Mouse (Mus musculus): ENCODE measurements at regions not wholly inside any gene's neighbourhood (a gene's known extent, or its start where the extent isn't known, plus 50 kb on each side); places are given as distances from the start of the nearest gene placed in this dataset.

- DNase-seq (ENCODE audit: low read depth), result no peak
Observed at GRCm38 (mm10) chr4:54162308-54162707, 336.5 kb downstream of the Tmem38b start.

GRCm38 (mm10) chr4:54170202-54170931 is 344.5 kb downstream of the Tmem38b start:
- no peak for DNase-seq (ENCODE audit: low read depth)

- DNase-seq (ENCODE audit: low read depth), result no peak
Observed at GRCm38 (mm10) chr4:54184213-54184612, 358.4 kb downstream of the Tmem38b start.

- DNase-seq (ENCODE audit: low read depth), result no peak
Observed at GRCm38 (mm10) chr4:54195734-54196133, 369.9 kb downstream of the Tmem38b start.

GRCm38 (mm10) chr4:54202440-54202839 is 376.6 kb downstream of the Tmem38b start:
- no peak for DNase-seq (ENCODE audit: low read depth)

DNA sequence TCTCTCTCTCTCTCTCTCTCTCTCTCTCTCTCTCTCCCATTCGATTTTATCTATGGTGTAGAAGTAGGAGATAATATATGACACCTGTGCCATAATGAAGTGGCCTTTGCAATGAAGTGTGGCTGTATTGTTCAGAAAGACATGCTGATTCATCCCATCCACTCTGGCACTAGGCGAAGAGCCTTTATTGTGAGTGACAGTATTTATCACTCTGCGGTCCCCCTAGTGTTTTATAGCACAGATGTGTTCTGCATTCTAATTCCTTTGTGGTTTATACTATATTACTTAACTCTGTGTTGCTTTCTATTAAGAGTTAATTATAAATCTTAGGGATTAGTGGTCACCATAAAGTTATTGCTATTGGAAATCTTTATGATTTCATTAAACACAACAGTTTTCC is 398.7 kb downstream of the Tmem38b start:
- DNase-seq (ENCODE audit: low read depth), result no peak
